Mouse (Mus musculus): ENCODE results near the gene Bst2.

Gene Bst2

GRCm38 (mm10) chr8:71516786-71517185 is 20.5 kb downstream of the Bst2 start:
- no peak for DNase-seq

- no peak for DNase-seq
Observed at GRCm38 (mm10) chr8:71515043-71515442, 22.2 kb downstream of the Bst2 start.

GRCm38 (mm10) chr8:71513018-71513754 is 24.1 kb downstream of the Bst2 start:
- DNase-seq = no peak

DNA sequence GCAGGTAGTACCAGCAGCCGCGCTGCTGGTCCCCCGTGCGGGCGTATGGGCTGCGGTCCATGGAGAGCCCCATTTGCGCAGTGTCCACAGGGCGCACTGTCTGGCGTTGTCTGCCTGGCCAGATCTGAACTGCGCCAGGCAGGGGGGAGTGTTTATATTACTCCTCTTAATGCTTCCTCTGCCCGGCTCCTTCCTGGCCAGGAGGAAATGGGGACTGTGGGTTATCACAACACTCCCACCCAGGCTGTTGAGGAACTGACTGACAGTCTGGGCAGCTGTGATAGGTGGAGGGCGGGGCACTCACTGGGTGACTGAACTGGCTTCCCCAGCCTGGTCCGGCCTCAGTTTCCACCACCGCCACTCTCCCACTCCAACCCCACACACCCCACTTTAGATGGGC is 25.6 kb downstream of the Bst2 start, which contains the start of gene Plvap:
Gene Plvap, minus strand, starts transcription at position 109 of the 400 bp plus-strand sequence.
- no peak for DNase-seq

DNA sequence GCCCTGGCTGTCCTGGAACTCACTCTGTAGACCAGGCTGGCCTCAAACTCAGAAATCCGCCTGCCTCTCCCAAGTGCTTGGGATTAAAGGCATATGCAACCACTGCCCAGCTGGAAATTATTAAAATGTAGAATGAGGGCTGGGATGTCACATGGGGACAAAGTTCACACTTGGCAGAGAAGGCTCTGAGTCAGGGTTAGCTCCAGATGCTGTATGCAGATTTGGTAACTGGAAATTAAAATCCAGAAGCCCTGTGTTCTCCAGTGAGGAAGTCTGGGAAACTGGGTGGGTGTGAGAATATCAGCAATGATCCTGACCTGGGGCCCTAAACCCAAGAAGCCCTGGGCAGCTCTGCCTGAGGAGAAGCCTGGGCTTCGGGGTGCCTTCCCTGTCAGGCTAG is 27.9 kb downstream of the Bst2 start:
- no peak for DNase-seq

DNA sequence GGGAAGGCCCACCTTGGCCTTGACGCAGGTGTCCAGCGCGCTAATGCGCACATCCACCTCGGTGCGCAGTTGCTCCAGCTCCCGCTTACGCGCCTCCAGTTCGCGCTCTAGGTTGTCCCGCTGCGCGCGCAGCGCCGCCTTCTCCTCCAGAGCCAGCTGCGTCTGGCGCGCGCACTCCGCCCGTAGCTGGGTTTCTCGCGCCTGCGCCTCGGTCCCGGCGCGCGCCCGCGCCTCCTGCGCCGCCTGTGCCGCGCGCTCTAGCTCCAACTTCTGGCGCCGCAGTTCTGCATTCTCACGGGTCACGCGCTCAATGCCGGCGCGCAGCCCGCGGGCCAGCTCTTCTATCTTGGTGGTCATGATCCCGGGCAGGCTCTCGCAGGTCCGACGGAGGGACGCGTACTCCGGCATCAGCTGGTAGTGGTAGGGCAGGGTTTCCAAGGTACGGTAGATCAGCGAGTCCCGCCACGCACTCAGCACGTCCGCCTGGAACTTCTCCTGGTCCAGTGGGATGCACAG is 29.6 kb downstream of the Bst2 start:
- peak; percentile 80 to 89 for DNase-seq

DNA sequence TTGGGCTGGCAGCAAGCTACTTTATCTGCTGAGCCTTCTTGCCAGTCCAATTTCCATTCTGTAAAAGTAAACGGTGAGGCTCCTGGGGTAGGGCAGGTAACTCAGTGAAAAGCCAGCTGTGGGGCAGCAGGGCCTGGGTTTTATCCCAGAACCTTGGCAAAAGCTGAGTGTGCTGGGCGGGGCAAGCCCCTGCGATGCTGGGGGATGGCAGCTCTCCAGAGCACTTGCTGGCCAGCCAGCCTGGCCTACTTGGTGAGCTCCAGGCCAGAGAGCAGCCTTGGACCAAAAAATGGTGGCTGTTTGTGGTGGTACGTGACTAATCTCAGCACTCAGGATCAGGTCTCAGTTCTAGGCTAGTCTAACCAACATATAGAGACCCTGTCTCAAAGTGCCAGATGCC is 31.3 kb downstream of the Bst2 start:
- DNase-seq = peak; percentile 72 to 82

DNA sequence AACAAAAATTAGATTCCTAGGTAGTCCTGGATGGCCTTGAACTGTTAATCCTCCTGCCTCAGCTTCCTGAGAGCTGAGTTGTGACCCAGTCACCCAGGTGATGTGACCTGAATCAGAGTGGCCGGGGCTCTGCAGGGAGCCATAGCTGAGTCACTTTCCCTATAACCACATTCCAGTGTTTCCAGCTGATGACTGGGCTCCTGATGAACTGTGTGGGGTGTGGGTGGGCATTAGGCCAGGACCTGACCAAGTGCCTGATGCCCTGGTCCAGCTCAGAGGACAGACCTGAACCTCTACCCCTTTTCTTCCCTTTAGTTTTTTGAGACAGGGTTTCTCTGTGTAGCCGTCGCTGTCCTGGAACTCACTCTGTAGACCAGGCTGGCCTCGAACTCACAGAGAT is 31.9 kb downstream of the Bst2 start:
- no peak for DNase-seq

DNA sequence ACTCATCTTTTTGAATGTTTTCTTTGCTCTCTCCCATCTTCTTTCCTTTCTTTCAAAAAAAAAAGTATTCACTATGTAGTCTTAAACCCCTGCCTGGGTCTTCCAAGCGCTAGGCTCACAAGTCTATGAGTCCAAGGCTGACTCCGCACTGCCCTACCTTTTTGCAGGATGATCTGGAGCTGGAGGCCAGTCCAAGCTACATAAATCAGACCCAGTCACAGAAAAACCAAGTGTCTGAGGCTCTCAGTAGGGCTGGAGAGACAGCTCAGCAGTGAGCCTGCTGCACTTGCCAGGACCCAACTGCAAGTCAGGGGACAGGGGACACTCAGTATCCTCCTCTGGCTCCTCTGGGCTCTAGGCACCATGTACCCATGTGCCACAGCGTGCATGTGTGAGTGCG is 32.9 kb downstream of the Bst2 start:
- no peak for DNase-seq

DNA sequence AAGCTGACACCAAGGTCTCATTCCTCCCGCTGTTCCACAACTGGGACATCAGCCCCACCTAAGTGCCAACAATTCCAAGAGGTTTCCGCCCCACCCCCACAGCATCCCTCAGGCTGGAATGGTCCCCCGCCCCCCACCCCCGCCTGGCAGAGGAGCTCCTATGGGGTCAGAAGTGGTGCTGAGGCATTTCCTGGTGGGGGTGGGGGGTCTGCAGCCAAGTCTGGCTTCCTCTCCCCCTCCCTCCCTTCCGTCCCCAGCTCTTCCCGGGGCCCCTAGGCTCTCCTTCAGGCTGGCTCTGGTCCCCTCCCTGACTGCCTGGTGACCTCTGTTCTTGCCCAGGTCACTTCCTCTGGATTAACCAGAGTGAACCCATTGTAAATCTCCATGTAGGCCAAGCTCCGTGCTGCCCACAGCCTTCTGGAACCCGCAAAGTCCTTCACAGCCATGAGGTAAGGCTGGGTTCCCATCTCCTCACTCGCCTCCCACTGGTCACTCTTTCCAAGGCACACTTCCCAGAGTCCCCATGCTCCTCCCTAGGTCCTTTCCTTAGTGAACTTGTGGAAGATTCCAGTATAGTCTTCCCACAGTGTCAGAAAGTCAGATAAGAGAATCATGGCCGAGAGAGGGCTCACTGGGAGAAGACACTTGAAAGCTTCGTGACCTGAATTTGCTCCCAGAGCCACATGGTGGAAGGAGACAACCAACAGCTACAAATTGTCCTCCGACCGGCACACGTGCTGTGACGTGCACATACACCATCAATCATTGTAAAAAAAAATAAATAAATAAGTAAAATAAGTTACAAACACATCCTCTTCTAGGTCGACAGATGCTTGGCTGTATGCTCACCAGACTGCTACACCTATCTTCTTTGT is 38.2 kb downstream of the Bst2 start:
- DNase-seq = peak in 1 of 2 experiments; percentile 32

- peak in 1 of 2 experiments; percentile 41 for DNase-seq
Observed at GRCm38 (mm10) chr8:71497881-71498501, 39.3 kb downstream of the Bst2 start.

- DNase-seq = peak; percentile 54
Observed at GRCm38 (mm10) chr8:71497077-71497645, 40.1 kb downstream of the Bst2 start.

DNA sequence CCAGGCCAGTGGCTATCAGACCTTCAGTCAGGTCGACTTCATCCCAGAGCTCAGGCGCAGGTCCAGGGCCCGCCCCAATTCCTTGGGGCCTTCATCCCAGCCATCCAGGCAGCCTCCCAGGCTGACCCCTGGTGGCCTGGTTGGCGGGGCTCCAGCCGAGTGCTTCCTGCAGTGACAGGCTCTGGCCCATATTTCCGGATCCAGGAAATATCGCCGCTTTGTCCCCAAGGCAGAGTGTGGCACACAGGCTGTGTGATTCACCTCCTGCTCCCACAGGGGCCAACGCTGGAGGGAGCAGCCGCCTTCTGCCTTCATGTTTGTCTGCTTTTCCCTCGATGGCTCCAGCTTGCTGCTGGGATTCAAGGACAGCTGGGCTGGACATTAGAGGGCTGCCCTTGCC is 40.8 kb downstream of the Bst2 start:
- peak; percentile 82 to 89 for DNase-seq

DNA sequence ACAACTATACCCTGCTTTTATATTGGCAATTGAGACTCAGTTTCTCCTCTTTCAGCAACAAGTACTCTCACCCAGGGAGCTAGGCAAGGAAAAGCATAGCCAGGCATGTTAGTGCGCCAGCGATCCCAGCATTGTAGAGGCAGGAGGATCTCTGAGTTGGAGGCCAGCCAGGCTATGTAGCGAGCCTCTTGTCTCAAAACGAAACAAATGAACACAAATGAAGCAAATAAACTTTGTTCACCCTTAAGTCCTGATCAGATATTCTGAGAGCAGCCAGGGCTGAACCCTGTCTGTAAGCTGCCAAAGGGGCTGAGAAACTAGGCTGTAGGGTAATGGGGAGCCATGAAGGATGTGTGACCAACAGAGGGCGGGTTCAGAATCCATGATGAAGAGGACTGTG is 41.4 kb downstream of the Bst2 start:
- peak; percentile 28 to 48 for DNase-seq

GRCm38 (mm10) chr8:71495039-71495438 is 42.2 kb downstream of the Bst2 start:
- DNase-seq = peak; percentile 89 to 93

- peak; percentile 85 to 88 for DNase-seq
Observed at GRCm38 (mm10) chr8:71488454-71488853, 48.8 kb downstream of the Bst2 start.

- DNase-seq = peak; percentile 84 to 89
Observed at GRCm38 (mm10) chr8:71487691-71488445, 49.4 kb downstream of the Bst2 start, which contains the start of gene Gtpbp3. Gene Gtpbp3, plus strand, starts transcription at chr8:71488103.

DNA sequence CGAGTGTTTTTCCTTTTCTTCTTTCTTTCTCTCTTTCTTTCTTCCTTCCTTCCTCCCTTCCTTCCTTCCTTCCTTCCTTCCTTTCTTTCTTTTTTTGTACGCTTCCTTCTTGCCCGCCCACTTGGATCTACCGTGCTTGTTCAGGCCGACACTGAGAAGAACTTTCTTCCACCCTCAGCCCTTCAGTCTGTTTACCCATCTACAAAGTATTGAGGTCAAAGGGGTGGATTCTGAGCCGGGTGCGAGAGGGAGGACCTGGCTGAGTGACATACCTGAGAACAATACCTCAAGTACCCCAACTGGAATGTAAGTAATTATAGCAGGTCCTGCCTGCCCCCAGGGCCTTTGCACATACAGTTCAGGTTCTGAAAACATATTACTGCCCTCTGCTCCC is 51.1 kb downstream of the Bst2 start:
- DNase-seq = peak in 1 of 2 experiments; percentile 41

- peak; percentile 91 to 93 for DNase-seq
Observed at GRCm38 (mm10) chr8:71485142-71486135, 51.8 kb downstream of the Bst2 start, which contains the start of gene Ano8. Gene Ano8, minus strand, starts transcription at chr8:71485963.

DNA sequence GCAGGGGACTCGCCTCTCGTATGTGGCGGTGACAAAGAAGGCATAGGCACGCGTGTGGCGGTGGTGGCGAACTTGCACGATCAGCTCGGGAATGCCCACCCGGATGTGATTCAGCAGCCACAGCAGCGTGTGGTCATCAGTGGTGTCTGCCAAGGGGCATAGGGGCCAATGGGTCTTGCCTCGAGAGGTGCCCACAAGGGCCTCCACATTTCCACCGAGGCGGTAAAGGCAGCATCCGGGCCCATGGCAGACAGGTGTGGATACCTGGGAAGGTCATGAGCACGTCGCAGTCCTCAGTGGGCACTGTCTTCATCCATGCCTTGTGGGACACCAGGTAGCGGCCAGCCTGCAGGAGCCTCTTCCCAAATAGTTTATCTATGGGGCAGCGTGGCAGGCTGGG is 52.5 kb downstream of the Bst2 start:
- DNase-seq = no peak

Measured in cerebellum, postnatal 25 days (tissue).